Mouse (Mus musculus): Measurements from ENCODE around the gene Gm20388. TPM values are rescaled to one million over a fixed set of nuclear protein-coding genes. Genes with fewer than 3 reads are reported as not detected.

The Gm20388 gene
- total RNA-seq, 2 experiments from 2014 or later: not detected

- peak; percentile 72 to 79 for DNase-seq (ENCODE audit: low spot score in 2 of 2)
Observed at GRCm38 (mm10) chr8:121547132-121547531, 1636.5 kb downstream of the Gm20388 start.

GRCm38 (mm10) chr8:121550056-121550455 is 1639.4 kb downstream of the Gm20388 start:
- no peak for DNase-seq (ENCODE audit: low spot score in 2 of 2)

GRCm38 (mm10) chr8:121551065-121551985 is 1640.7 kb downstream of the Gm20388 start:
- no peak for DNase-seq (ENCODE audit: low spot score in 2 of 2)

- no peak for DNase-seq (ENCODE audit: low spot score in 2 of 2)
Observed at GRCm38 (mm10) chr8:121552506-121552905, 1641.9 kb downstream of the Gm20388 start.

- DNase-seq (ENCODE audit: low spot score in 2 of 2): no peak
Observed at GRCm38 (mm10) chr8:121553831-121554475, 1643.3 kb downstream of the Gm20388 start.

- no peak for DNase-seq (ENCODE audit: low spot score in 2 of 2)
Observed at GRCm38 (mm10) chr8:121557746-121558145, 1647.1 kb downstream of the Gm20388 start.

GRCm38 (mm10) chr8:121558538-121558937 is 1647.9 kb downstream of the Gm20388 start:
- DNase-seq (ENCODE audit: low spot score in 2 of 2): no peak

GRCm38 (mm10) chr8:121559801-121560200 is 1649.2 kb downstream of the Gm20388 start:
- DNase-seq (ENCODE audit: low spot score in 2 of 2): no peak

- no peak for DNase-seq (ENCODE audit: low spot score in 2 of 2)
Observed at GRCm38 (mm10) chr8:121560432-121561100, 1649.9 kb downstream of the Gm20388 start.

GRCm38 (mm10) chr8:121561636-121562345 is 1651.2 kb downstream of the Gm20388 start:
- no peak for DNase-seq (ENCODE audit: low spot score in 2 of 2)

GRCm38 (mm10) chr8:121562941-121563351 is 1652.3 kb downstream of the Gm20388 start:
- DNase-seq (ENCODE audit: low spot score in 2 of 2): no peak

GRCm38 (mm10) chr8:121563701-121564100 is 1653.1 kb downstream of the Gm20388 start:
- DNase-seq (ENCODE audit: low spot score in 2 of 2): no peak

GRCm38 (mm10) chr8:121568321-121568720 is 1657.7 kb downstream of the Gm20388 start:
- no peak for DNase-seq (ENCODE audit: low spot score in 2 of 2)

- DNase-seq (ENCODE audit: low spot score in 2 of 2): no peak
Observed at GRCm38 (mm10) chr8:121570335-121570734, 1659.7 kb downstream of the Gm20388 start.

- DNase-seq (ENCODE audit: low spot score in 2 of 2): no peak
Observed at GRCm38 (mm10) chr8:121570801-121571200, 1660.2 kb downstream of the Gm20388 start.

- no peak for DNase-seq (ENCODE audit: low spot score in 2 of 2)
Observed at GRCm38 (mm10) chr8:121572121-121572520, 1661.5 kb downstream of the Gm20388 start.

GRCm38 (mm10) chr8:121573275-121573674 is 1662.6 kb downstream of the Gm20388 start:
- no peak for DNase-seq (ENCODE audit: low spot score in 2 of 2)

GRCm38 (mm10) chr8:121575661-121576060 is 1665.0 kb downstream of the Gm20388 start:
- no peak for DNase-seq (ENCODE audit: low spot score in 2 of 2)

- no peak for DNase-seq (ENCODE audit: low spot score in 2 of 2)
Observed at GRCm38 (mm10) chr8:121577751-121578675, 1667.4 kb downstream of the Gm20388 start.
